Mouse (Mus musculus): ENCODE results near the gene Vil1. TPM values are rescaled to one million over a fixed set of nuclear protein-coding genes. Genes with fewer than 3 reads are reported as not detected.

Gene Vil1
- total and polyA plus RNA-seq, 3 experiments = 0.04 TPM; not detected in 1

- TF ChIP-seq ZMIZ1 (IDR thresholded peaks at IDR 0.05; ENCODE audit: low read depth, low read length) (no peak), TCF12 (IDR thresholded peaks at IDR 0.05; ENCODE audit: low read depth, low read length) (no peak), ZKSCAN1 (IDR thresholded peaks at IDR 0.05; ENCODE audit: low read depth, low read length) (no peak), MAFK (IDR thresholded peaks at IDR 0.05; ENCODE audit: borderline replicate concordance, low read depth, low read length) (peak; percentile 44; the same call in 1 of the 2 replicates)
- Histone ChIP-seq H3K9ac (ENCODE audit: control insufficient read depth, low read depth, low read length, poor library complexity, severe bottlenecking) (no peak overlapping the region), H3K36me3 (ENCODE audit: control insufficient read depth in 1 of 2, insufficient read depth in 2 of 2, low read length in 2 of 2) (peaks cover 0 to 4% of the 10 kb centered on the region in 2 experiments; a peak in 2 of 4 replicates), H3K4me1 (ENCODE audit: control insufficient read depth in 1 of 2, insufficient read depth in 2 of 2, low read length in 2 of 2) (peaks cover 3 to 7% of the 10 kb centered on the region in 2 experiments; a peak in 3 of 4 replicates), H3K4me3 (ENCODE audit: control insufficient read depth in 1 of 2, insufficient read depth in 1 of 2, low read depth in 2 of 2, low read length in 2 of 2) (no peak overlapping the region), H3K79me2 (ENCODE audit: control insufficient read depth, insufficient read depth, low read length, poor library complexity) (no peaks in the 10 kb centered on the region), H3K27ac (ENCODE audit: control insufficient read depth, low read depth, low read length) (no peak overlapping the region), H3K27me3 (ENCODE audit: control insufficient read depth in 1 of 2, insufficient read depth in 2 of 2, low read length in 2 of 2) (no peaks in the 10 kb centered on the region), H3K9me3 (replicated peaks; ENCODE audit: insufficient read depth, low read length) (no peaks in the 10 kb centered on the region)
- no peak for DNase-seq (ENCODE audit: low read depth, low spot score)
These were observed 3.5 kb downstream of the Vil1 start for GRCm38 (mm10) chr1:74412711-74413110.

GRCm38 (mm10) chr1:74415143-74415542, 6.0 kb downstream of the Vil1 start:
- H3K4me1 ChIP-seq (ENCODE audit: control insufficient read depth in 1 of 2, insufficient read depth in 2 of 2, low read length in 2 of 2) = peaks cover 3 to 7% of the 10 kb centered on the region in 2 experiments; a peak in 3 of 4 replicates
- H3K79me2 ChIP-seq (ENCODE audit: control insufficient read depth, insufficient read depth, low read length, poor library complexity) = no peaks in the 10 kb centered on the region
- DNase-seq (ENCODE audit: low read depth, low spot score) = peak; percentile 67
- TF ChIP-seq USF1 (IDR thresholded peaks at IDR 0.05; ENCODE audit: low read depth, low read length) (no peak), JUND (IDR thresholded peaks at IDR 0.05; ENCODE audit: low read depth, low read length) (no peak), NELFE (IDR thresholded peaks at IDR 0.05; ENCODE audit: low read depth, low read length) (no peak), MYB (IDR thresholded peaks at IDR 0.05; ENCODE audit: low read depth, low read length) (no peak), EP300 (IDR thresholded peaks at IDR 0.05; ENCODE audit: low read depth in 1 of 2, low read length in 2 of 2) (no peak), RCOR1 (IDR thresholded peaks at IDR 0.05; ENCODE audit: low read depth, low read length) (no peak), KAT2A (conservative IDR thresholded peaks at IDR 0.05; ENCODE audit: low read depth, low read length) (no peak), E2F4 (IDR thresholded peaks at IDR 0.05; ENCODE audit: borderline replicate concordance, low read depth, low read length) (no peak), TBP (IDR thresholded peaks at IDR 0.05; ENCODE audit: low read depth, low read length) (no peak)
- no peak overlapping the region for H3K27ac ChIP-seq (ENCODE audit: control insufficient read depth, low read depth, low read length)
- peaks cover 0 to 4% of the 10 kb centered on the region in 2 experiments; a peak in 2 of 4 replicates for H3K36me3 ChIP-seq (ENCODE audit: control insufficient read depth in 1 of 2, insufficient read depth in 2 of 2, low read length in 2 of 2)
- no peak overlapping the region for H3K9ac ChIP-seq (ENCODE audit: control insufficient read depth, low read depth, low read length, poor library complexity, severe bottlenecking)
- H3K27me3 ChIP-seq (ENCODE audit: control insufficient read depth in 1 of 2, insufficient read depth in 2 of 2, low read length in 2 of 2) = no peaks in the 10 kb centered on the region
- H3K4me3 ChIP-seq (ENCODE audit: control insufficient read depth in 1 of 2, insufficient read depth in 1 of 2, low read depth in 2 of 2, low read length in 2 of 2) = no peak overlapping the region
- H3K9me3 ChIP-seq (replicated peaks; ENCODE audit: insufficient read depth, low read length) = no peaks in the 10 kb centered on the region

GRCm38 (mm10) chr1:74418747-74419439, 9.7 kb downstream of the Vil1 start:
- TF ChIP-seq GABPA (IDR thresholded peaks at IDR 0.05; ENCODE audit: low read depth, low read length) (no peak), MAZ (IDR thresholded peaks at IDR 0.05; ENCODE audit: low read depth, low read length) (no peak), CHD2 (IDR thresholded peaks at IDR 0.05; ENCODE audit: low read length) (no peak), MAX (IDR thresholded peaks at IDR 0.05; ENCODE audit: low read length) (no peak), E2F4 (IDR thresholded peaks at IDR 0.05; ENCODE audit: borderline replicate concordance, low read depth, low read length) (no peak), EP300 (IDR thresholded peaks at IDR 0.05; ENCODE audit: low read depth in 1 of 2, low read length in 2 of 2) (no peak), ZC3H11A (IDR thresholded peaks at IDR 0.05; ENCODE audit: low read depth, low read length) (no peak)
- Histone ChIP-seq H3K79me2 (ENCODE audit: control insufficient read depth, insufficient read depth, low read length, poor library complexity) (no peaks in the 10 kb centered on the region), H3K36me3 (ENCODE audit: control insufficient read depth in 1 of 2, insufficient read depth in 2 of 2, low read length in 2 of 2) (peaks cover 0 to 3% of the 10 kb centered on the region in 2 experiments; a peak in 2 of 4 replicates), H3K9ac (ENCODE audit: control insufficient read depth, low read depth, low read length, poor library complexity, severe bottlenecking) (no peak overlapping the region), H3K4me1 (ENCODE audit: control insufficient read depth in 1 of 2, insufficient read depth in 2 of 2, low read length in 2 of 2) (peaks cover 3 to 5% of the 10 kb centered on the region in 2 experiments; a peak in 3 of 4 replicates), H3K4me3 (ENCODE audit: control insufficient read depth in 1 of 2, insufficient read depth in 1 of 2, low read depth in 2 of 2, low read length in 2 of 2) (no peak overlapping the region), H3K27me3 (ENCODE audit: control insufficient read depth in 1 of 2, insufficient read depth in 2 of 2, low read length in 2 of 2) (no peaks in the 10 kb centered on the region), H3K27ac (ENCODE audit: control insufficient read depth, low read depth, low read length) (no peak overlapping the region), H3K9me3 (replicated peaks; ENCODE audit: insufficient read depth, low read length) (no peaks in the 10 kb centered on the region)
- DNase-seq (ENCODE audit: low read depth, low spot score) = no peak

Data from MEL (cell line).